Mouse (Mus musculus): Measurements from ENCODE around the gene Setd3.

Setd3 gene

DNA sequence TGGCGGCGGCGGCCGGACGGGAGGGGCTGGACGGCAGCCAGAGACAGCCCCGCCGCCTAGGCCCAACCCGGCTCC is at the start of gene Setd3:
Setd3 (minus strand) TSS at position 69 of the 75 bp plus-strand sequence.
- CTCF ChIA-PET: no interaction called here

DNA sequence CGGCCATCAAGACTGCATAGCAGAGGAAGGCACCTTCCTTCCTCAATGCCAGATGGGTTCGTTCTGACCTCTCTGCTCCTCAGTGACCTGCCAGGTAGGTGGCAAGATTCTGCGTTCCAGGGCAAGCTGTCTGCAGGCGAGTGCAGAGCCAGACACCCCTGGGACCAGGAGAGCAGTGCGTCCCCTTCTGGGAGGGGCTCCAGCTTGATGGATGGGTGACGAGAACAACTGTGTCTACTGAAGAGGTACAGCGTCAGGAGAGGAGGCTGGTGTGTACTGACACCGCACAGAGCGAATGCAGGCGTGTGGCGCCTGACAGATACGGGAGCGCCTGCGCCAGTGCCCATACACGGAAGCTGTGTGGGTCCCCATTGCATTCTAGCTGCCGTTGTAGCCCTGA is 48.4 kb upstream of the Setd3 start:
- CTCF ChIA-PET: no interaction called here

- CTCF ChIA-PET: no interaction called here
These were observed 47.8 kb upstream of the Setd3 start for GRCm38 (mm10) chr12:108226941-108227340.

GRCm38 (mm10) chr12:108226216-108226615 is 47.1 kb upstream of the Setd3 start:
- CTCF ChIA-PET: no interaction called here

DNA sequence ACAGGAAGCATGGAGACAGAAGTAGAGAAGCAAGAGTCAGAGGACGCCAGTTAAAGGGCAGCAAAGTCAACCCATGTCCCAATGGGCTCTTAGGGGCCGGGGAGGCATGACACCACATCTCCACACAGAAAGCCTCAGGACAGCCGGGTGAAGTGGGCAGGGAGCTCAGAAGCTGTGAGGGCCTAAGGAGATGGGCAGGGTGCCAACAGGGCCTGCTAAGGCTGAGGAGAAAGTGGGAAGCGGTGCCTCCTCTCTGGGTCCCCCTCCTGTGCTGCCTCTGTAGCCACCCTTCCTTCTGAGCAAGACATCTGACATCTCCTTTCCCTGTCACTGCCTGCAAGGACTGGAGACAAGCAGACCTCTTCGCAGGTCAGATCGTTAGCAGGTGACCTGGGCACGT is 46.7 kb upstream of the Setd3 start:
- CTCF ChIA-PET: no interaction called here

GRCm38 (mm10) chr12:108223357-108223756 is 44.2 kb upstream of the Setd3 start:
- CTCF ChIA-PET: no interaction called here

GRCm38 (mm10) chr12:108221712-108222111 is 42.6 kb upstream of the Setd3 start:
- CTCF ChIA-PET: no interaction called here

GRCm38 (mm10) chr12:108221206-108221605 is 42.1 kb upstream of the Setd3 start:
- CTCF ChIA-PET: no interaction called here

DNA sequence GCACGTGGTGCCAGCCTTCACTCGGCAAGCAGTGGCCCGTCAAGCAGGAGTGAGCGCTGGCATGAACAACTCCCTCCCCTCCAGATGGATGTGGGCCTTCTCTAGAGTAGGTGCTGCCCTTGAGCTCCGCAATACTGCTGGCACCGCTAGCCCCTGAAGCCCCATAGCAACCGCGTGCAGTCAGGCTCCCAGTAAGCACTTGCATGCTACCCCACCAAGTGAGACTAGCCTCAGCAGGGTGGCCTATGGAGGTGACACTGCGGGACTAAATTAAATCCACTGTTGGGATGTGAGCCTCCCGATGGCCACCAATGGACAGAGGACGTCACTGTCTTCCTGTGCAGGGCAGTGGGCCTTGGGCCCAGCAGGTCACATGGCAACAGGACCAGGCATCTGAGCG is 41.5 kb upstream of the Setd3 start:
- CTCF ChIA-PET: no interaction called here

DNA sequence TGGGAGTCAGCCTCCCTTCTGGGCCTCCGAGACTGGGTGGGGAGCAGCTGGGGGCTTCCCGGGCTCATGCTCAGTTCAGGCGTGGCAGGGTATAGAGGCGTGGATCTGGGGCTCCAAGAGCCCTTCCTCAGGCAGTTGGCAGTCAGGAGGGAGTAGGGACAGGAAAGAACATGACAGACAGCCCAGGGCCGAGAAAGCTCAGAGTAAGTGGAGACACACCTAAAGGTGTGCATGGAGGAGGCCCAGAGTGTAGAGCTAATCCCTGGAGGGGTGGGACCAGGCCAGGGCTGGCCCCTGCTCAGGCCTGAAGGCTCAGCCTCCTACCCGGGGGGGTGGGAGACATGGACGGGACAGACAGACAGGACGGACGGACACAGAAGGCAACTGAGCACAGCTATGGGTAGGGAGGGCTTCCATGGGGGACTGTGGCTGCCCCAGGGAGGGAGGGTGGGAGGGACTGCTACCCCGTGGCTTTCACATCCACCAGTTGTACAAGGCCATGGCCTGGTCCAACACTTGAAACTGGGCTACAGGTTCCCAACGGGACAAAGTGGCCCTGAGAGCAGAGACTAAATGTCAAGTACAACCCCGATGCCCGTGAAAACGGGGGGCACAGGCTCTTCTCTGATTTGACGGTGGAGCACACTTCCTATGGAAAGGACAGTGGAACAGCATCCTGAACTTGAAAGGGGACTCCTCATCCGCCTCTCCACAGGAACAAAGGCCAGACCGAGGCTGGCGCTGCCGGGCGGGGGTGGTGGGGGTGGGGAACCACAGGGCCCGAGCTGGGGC is 40.9 kb upstream of the Setd3 start:
- CTCF ChIA-PET: interaction anchor here (0.6 kb wide), 1 partner anchor 538 kb away, joined by 3 read pairs; no protein-coding TSS in a partner anchor

GRCm38 (mm10) chr12:108219163-108219562 is 40.0 kb upstream of the Setd3 start:
- CTCF ChIA-PET: no interaction called here

DNA sequence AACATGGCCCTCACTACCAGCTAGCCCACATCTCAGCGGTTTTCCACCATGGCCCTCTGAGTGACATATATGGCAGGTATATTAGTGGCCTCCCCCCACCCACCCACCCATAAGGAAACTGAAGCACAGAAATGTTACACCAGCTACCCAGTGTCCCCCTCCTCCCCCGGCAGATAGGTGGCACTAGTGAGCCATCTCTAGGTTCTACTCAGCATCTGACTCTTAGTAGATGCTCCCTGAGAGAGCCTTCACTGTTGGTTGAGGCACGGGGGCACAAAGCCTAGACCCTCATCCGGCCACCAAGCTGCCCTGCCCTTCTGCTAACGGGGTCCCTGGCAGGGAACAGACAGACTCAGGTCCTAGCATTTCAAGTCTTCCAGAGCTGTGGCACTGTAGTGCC is 38.5 kb upstream of the Setd3 start:
- CTCF ChIA-PET: interaction anchor here (0.5 kb wide), 1 partner anchor 31 kb away, joined by 3 read pairs; no protein-coding TSS in a partner anchor

DNA sequence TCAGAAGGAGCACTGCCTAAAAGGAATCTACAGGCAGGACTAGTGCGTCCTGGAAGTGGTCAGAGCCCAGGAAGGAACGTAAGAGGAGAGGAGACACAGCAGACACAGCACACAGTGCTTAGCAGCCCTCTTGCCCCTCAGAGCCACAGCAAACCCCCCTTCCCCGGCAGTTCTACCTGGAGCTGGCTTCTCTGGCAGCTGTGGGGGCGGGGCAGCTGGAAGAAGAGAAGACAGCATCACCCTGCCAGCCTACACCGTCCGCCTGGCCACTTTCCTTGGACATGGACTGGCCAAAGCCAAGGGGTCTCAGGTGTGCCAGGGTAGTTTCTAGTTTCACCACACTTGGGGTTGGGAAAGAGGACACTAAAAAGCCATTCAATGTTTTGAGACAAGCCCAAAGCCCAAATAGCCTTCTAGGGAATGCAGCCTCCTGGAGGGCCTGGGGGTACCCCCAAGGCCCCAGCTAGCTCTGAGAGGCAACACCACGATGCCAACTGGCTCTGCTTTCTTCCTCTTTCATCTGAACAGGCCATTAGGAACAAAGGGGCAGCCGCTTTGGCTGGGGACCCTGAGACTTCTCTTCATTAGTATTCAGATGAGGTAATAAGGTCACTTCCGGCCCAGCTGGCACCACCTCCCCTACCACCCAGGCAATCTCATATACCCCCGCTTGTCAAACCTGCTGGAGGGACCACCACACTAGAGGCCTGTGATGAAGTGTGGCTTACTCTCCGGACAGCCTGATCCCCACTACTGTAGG is 37.7 kb upstream of the Setd3 start:
- CTCF ChIA-PET: no interaction called here

DNA sequence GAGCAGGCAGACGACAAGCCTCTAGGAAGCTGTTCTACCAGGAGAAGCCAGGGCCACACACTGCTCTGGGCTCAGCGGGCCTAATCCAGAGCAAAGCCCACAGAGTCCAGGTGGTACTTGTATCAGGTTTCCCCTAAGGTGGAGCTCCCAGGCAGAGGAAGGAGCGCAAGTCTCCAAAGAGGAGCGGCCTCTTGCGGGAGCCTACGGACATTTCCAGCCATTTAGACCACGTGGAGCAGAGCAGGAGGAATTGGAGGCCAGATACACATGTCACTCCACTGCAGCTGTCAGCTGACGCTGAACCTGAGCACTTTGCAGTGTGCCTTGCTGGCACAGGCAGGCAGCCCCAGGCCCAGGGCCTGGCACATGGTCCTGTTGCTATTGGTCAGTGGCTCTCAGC is 36.0 kb upstream of the Setd3 start:
- CTCF ChIA-PET: no interaction called here

- CTCF ChIA-PET: no interaction called here
These were observed 34.3 kb upstream of the Setd3 start for GRCm38 (mm10) chr12:108213090-108214041.

- CTCF ChIA-PET: no interaction called here
These were observed 33.4 kb upstream of the Setd3 start for GRCm38 (mm10) chr12:108212476-108212875.

DNA sequence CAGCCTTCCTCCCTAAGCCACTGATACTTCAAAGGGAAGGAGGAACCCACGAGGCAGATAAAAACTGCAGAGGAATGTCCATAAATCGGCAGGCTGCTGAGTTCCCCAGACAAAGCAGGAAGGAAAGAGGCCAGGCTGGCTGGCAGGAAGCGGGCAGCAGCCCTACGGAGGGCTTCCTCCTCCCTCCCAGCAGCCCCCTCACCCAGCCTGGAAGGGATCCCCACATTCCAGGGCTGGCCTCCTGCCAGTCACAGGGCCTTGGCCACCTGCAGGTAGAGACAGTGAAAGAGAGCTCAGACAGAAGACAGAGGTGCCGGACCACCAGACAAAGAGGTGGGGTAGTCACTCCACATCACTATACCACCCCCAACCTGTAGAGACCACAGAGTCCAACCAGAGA is 33.0 kb upstream of the Setd3 start:
- CTCF ChIA-PET: no interaction called here

- CTCF ChIA-PET: no interaction called here
These were observed 31.5 kb upstream of the Setd3 start for GRCm38 (mm10) chr12:108210623-108211022.

DNA sequence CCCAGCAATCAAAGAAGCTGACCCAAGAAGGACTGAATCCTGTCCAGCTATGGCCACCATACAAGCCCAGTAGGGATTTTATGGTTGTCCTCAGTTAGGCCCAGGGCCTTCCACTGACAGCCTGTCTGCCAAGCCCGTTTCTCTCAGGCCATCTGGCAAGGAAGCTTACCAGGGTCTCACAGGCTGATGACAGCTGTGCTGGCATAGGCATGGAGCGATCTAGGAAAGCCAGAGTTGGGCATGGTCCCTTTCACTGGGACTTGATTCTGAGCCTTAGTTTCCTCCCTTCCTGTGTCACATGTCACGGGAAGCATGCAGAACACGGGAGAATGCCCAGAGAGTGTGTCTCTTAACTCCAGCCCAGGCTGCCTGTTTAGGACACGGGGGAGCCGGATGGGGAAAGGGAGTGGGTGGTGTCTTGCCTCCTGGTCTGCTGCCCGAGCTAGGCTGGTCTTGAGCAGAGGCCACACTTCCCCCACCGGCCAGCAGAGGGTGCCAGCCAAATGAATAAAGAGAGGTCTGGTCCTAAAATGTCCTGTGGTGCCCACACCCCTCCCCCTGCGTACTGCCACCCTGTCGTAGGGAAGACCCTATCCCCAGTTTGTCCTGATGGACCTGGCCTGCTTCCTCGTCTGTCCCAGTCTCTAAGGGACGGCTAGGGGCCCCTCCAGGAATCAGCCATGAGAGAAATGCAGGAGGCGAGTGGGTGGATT is 29.8 kb upstream of the Setd3 start:
- CTCF ChIA-PET: no interaction called here

DNA sequence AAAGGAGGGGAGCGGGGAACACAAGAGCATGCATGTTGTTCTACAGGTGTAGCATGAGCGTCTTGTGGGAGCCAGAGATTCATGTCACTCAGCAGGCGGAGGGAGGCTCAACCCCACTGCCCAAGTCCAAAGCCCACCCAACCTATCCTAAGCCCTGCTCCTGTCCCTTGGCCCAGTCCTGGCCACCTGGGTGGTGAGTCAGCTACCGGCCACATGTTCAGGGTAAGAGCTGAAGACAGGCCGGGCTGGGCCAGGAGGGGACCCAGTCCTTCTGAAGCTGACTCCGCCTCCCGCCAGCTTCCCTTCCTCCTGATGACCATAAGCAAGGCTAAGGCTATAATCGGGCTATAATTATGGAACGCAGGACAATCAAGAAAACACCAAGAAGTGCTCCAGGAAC is 29.1 kb upstream of the Setd3 start:
- CTCF ChIA-PET: no interaction called here

- CTCF ChIA-PET: interaction anchor here (1.5 kb wide), 1 partner anchor 86 kb away, joined by 4 read pairs; no protein-coding TSS in a partner anchor
These were observed 27.5 kb upstream of the Setd3 start for GRCm38 (mm10) chr12:108206641-108207040.

DNA sequence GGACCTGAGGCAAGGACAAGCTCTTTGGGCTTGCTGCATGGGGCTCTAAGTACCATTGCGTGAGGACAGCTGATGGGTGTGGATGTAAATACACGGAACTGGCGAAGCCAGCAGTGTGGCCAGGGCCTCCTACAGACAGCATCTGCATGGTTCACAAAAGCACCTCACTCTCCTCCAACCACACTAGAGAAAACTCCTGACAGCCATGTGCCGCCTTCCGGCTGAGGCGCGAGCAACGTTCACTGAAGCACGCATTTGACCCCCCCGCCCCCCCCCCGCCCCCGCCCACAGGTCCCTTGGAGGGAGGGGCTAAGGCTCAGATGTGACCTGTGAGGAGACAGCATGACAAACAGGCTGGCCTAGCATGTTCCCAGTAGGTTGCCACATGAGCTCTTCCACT is 25.9 kb upstream of the Setd3 start:
- CTCF ChIA-PET: interaction anchor here (0.8 kb wide), 1 partner anchor 22 kb away, joined by 3 read pairs; no protein-coding TSS in a partner anchor
